ENCODE assay signal across 8 mouse cellular contexts in the genomic region with DNA sequence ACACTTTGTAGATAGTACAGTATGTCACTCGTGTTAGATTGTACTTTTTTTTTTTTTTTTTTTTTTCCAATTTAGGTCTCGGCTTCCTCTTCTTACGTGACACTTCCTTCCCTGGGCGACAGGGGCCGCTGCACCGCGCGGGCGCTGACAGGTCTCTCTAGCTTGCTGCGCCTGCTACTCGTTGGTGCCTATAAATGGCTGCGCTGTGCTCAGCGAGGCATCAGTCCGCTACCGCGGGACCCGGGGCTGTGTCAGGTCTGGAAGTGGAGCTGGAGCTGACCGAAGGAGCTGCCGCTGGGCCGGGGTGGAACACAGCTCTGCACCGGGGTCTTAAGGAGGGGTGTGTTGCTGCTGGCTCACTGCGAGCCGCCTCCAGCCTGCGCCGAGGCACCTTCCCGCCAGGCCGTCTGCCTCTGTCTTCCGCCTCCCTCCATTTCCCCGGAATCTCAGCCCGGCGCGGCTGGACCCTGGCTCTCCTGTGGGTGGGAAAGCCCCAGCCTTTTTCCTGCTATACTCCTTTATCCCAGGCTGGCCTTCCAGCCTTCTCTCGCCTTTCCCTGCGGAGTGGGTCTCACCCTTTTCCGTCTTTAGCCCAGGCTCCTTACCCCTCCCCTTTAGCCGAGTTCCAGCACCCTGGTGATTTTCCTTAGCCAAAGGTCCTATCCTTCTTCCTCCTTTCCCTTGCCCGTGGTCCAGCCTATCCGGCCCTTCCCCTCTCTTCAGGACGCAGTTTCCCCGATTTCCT. TPM values are rescaled to one million over a fixed set of nuclear protein-coding genes. Genes with fewer than 3 reads are reported as not detected.
DNase-seq lines count a peak whose midpoint lies in the region; ATAC-seq and TF ChIP-seq lines count a peak whose summit lies in the region.

A gene (plus strand): TSS at position 154 of the 745 bp plus-strand sequence.

- WGBS in forebrain, embryonic 16.5 days = under 1% methylated on average over 40 of the region's 40 CpGs
- under 1% methylated on average over 40 of the region's 40 CpGs for WGBS in lung, embryonic 14.5 days
- WGBS in olfactory bulb, adult 2 months = under 1% methylated on average over 38 of the region's 40 CpGs
- under 1% methylated on average over 40 of the region's 40 CpGs for WGBS in thymus, adult 2 months

- in situ Hi-C loops in ES-E14 (cut with MboI; ENCODE audit: low sequenced_read_pairs in 2 of 2, unreplicated experiment in 2 of 2) = no loop called here

- H3K9me3 ChIP-seq in ES-E14 (ENCODE audit: control insufficient read depth, insufficient read depth, low read depth, low read length) = no peaks in the 10 kb centered on the region
- H3K9me3 ChIP-seq in forebrain, embryonic 16.5 days (ENCODE audit: control insufficient read depth, low read length) = no peaks in the 10 kb centered on the region
- H3K9me3 ChIP-seq in lung, embryonic 14.5 days (ENCODE audit: low read depth, low read length) = no peaks in the 10 kb centered on the region

- H3K27me3 ChIP-seq in forebrain, embryonic 16.5 days (replicated peaks; ENCODE audit: control insufficient read depth, insufficient read depth, low read length) = no peaks in the 10 kb centered on the region
- no peaks in the 10 kb centered on the region for H3K27me3 ChIP-seq in lung, embryonic 14.5 days (ENCODE audit: insufficient read depth, low read length)
- H3K27me3 ChIP-seq in thymus, adult 2 months (ENCODE audit: control insufficient read depth, insufficient read depth, low read length) = no peaks in the 10 kb centered on the region

- H3K27ac ChIP-seq in ES-E14 (ENCODE audit: insufficient read depth, low read depth, low read length, poor library complexity, severe bottlenecking) = no peak within 1 kb of the TSS
- peak within 1 kb of the TSS; percentile 80 for H3K27ac ChIP-seq in forebrain, embryonic 16.5 days (ENCODE audit: low read length)
- peak within 1 kb of the TSS; percentile 98 for H3K27ac ChIP-seq in layer of hippocampus, adult 2 months
- H3K27ac ChIP-seq in lung, embryonic 14.5 days (ENCODE audit: low read depth) = peak within 1 kb of the TSS; percentile 83
- peak within 1 kb of the TSS; percentile 68 for H3K27ac ChIP-seq in olfactory bulb, adult 2 months (ENCODE audit: insufficient read depth, low read depth, low read length)
- peak within 1 kb of the TSS; percentile 32; the same call in 1 of the 2 replicates for H3K27ac ChIP-seq in thymus, adult 2 months (ENCODE audit: control insufficient read depth, insufficient read depth, low read length)

- peak; percentile 99 for ATAC-seq in forebrain, embryonic 16.5 days
- ATAC-seq in lung, embryonic 14.5 days (ENCODE audit: insufficient read depth) = peak; percentile 98

- H3K4me1 ChIP-seq in ES-E14 (ENCODE audit: control insufficient read depth in 2 of 2, insufficient read depth in 2 of 2, low read length in 2 of 2, poor library complexity in 1 of 2) = peaks cover 5 to 13% of the 10 kb centered on the region in 2 experiments
- peaks cover 43% of the 10 kb centered on the region for H3K4me1 ChIP-seq in forebrain, embryonic 16.5 days (replicated peaks; ENCODE audit: control insufficient read depth, insufficient read depth, low read length)
- H3K4me1 ChIP-seq in lung, embryonic 14.5 days (ENCODE audit: insufficient read depth) = peaks cover 29% of the 10 kb centered on the region
- H3K4me1 ChIP-seq in olfactory bulb, adult 2 months (ENCODE audit: control insufficient read depth, insufficient read depth, low read length) = peaks cover 35% of the 10 kb centered on the region
- peaks cover 34% of the 10 kb centered on the region for H3K4me1 ChIP-seq in thymus, adult 2 months (replicated peaks; ENCODE audit: control insufficient read depth, insufficient read depth, low read length)

- TF ChIP-seq CTCF in layer of hippocampus, adult 2 months (conservative IDR thresholded peaks at IDR 0.05) = peak; percentile 97
- TF ChIP-seq CTCF in lung, embryonic 14.5 days (IDR thresholded peaks at IDR 0.05; ENCODE audit: low read depth) = peak; percentile 90
- TF ChIP-seq CTCF in olfactory bulb, adult 2 months (IDR thresholded peaks at IDR 0.05; ENCODE audit: insufficient read depth, low read depth, low read length) = peak; percentile 82
- TF ChIP-seq CTCF in thymus, adult 2 months (IDR thresholded peaks at IDR 0.05; ENCODE audit: borderline replicate concordance, control insufficient read depth, extremely low read depth, insufficient read depth, low read length, poor library complexity) = peak; percentile 84

- H3K4me2 ChIP-seq in forebrain, embryonic 16.5 days (ENCODE audit: low read length) = peak within 1 kb of the TSS; percentile 89
- H3K4me2 ChIP-seq in lung, embryonic 14.5 days = peak within 1 kb of the TSS; percentile 78

- intact Hi-C loops in heart, postnatal 36 days (cut with DNase I) = loop anchor here (2.0 kb wide), 1 partner anchor 49 kb away; no protein-coding TSS in a partner anchor

- peak within 1 kb of the TSS; percentile 75 to 80 for H3K4me3 ChIP-seq in ES-E14 (ENCODE audit: insufficient read depth in 1 of 2, low read depth in 1 of 2, low read length in 2 of 2, poor library complexity in 1 of 2, severe bottlenecking in 1 of 2)
- peak within 1 kb of the TSS; percentile 90 for H3K4me3 ChIP-seq in forebrain, embryonic 16.5 days (replicated peaks; ENCODE audit: low read length)
- H3K4me3 ChIP-seq in layer of hippocampus, adult 2 months = peak within 1 kb of the TSS; percentile 95
- peak within 1 kb of the TSS; percentile 90 for H3K4me3 ChIP-seq in lung, embryonic 14.5 days (ENCODE audit: low read depth, low read length)
- H3K4me3 ChIP-seq in olfactory bulb, adult 2 months (ENCODE audit: insufficient read depth, low read depth, low read length) = peak within 1 kb of the TSS; percentile 71
- peak within 1 kb of the TSS; percentile 81 for H3K4me3 ChIP-seq in thymus, adult 2 months (ENCODE audit: control insufficient read depth, insufficient read depth, low read length)

- no peaks in the 10 kb centered on the region for H3K36me3 ChIP-seq in ES-E14 (ENCODE audit: control insufficient read depth, insufficient read depth, low read length, poor library complexity, severe bottlenecking)
- H3K36me3 ChIP-seq in forebrain, embryonic 16.5 days (ENCODE audit: control insufficient read depth, insufficient read depth) = no peaks in the 10 kb centered on the region
- no peaks in the 10 kb centered on the region; the same call in 1 of the 2 replicates for H3K36me3 ChIP-seq in lung, embryonic 14.5 days (ENCODE audit: insufficient read depth)
- H3K36me3 ChIP-seq in thymus, adult 2 months (ENCODE audit: control insufficient read depth, insufficient read depth, low read length) = no peaks in the 10 kb centered on the region

- TF ChIP-seq POLR2A in olfactory bulb, adult 2 months (IDR thresholded peaks at IDR 0.05; ENCODE audit: insufficient read depth, low read depth, low read length) = peak; percentile 100
- peak; percentile 99 for TF ChIP-seq POLR2A in thymus, adult 2 months (IDR thresholded peaks at IDR 0.05; ENCODE audit: control insufficient read depth, extremely low read depth, insufficient read depth, low read length, poor library complexity)

- H3K9ac ChIP-seq in ES-E14 (ENCODE audit: insufficient read depth, low read depth, low read length, poor library complexity, severe bottlenecking) = peak within 1 kb of the TSS; percentile 83
- H3K9ac ChIP-seq in forebrain, embryonic 16.5 days (replicated peaks; ENCODE audit: low read depth, low read length) = peak within 1 kb of the TSS; percentile 96
- H3K9ac ChIP-seq in lung, embryonic 14.5 days = peak within 1 kb of the TSS; percentile 90

- DNase-seq in ES-E14 (ENCODE audit: low read depth, low spot score) = peak; percentile 83
- peak; percentile 94 for DNase-seq in cerebellum, adult 11-12 months
- peak; percentile 95 to 97 for DNase-seq in heart, postnatal 36 days
- DNase-seq in layer of hippocampus, adult 2 months (ENCODE audit: low spot score in 2 of 2) = peak; percentile 93 to 95
- DNase-seq in lung, embryonic 14.5 days = peak; percentile 97
- peak; percentile 92 for DNase-seq in thymus, adult 2 months

TF ChIP-seq in ES-E14, 5 proteins besides CTCF, POLR2A, EP300 and RAD21:
- TF ChIP-seq HCFC1 (IDR thresholded peaks at IDR 0.05; ENCODE audit: borderline replicate concordance, insufficient read depth, low read length) (peak; percentile 75), MAFK (IDR thresholded peaks at IDR 0.05; ENCODE audit: insufficient read depth, low read depth, low read length) (no peak), ZNF384 (IDR thresholded peaks at IDR 0.05; ENCODE audit: low read depth, low read length) (peak; percentile 98), ZC3H11A (IDR thresholded peaks at IDR 0.05; ENCODE audit: borderline replicate concordance, low read depth, low read length) (no peak)

RNA-seq across cellular contexts. Expression of the gene that starts here (rescaled TPM):
- total RNA-seq in ES-E14 (2012; rRNA removed) = 24.7 and 24.9 TPM in 2 replicates
- polyA plus RNA-seq in forebrain, embryonic 16.5 days (2015; fragmentation: Nextera tagmentation; extraction: Ambion mirVana) = 8.1 and 10.7 TPM in 2 replicates
- total RNA-seq in heart, postnatal 36 days (2021) = 10 to 100 TPM; 17.6 to 18.8 TPM
- total RNA-seq in layer of hippocampus, adult 2 months (2021) = 10 to 100 TPM; 59.1 to 63.4 TPM
- 8.7 and 9.7 TPM in 2 replicates for polyA plus RNA-seq in lung, embryonic 14.5 days (2014; fragmentation: Nextera tagmentation; extraction: Ambion mirVana)
- polyA plus RNA-seq in olfactory bulb, adult 2 months (2012; ENCODE audit: insufficient read depth, insufficient read length, low replicate concordance, missing spikeins) = not detected in 2 replicates
- 77.9 and 89.8 TPM in 2 replicates for polyA plus RNA-seq in thymus, adult 2 months (2012; rRNA removed)
